Mouse (Mus musculus) heart, adult 2 months (tissue): ENCODE measurements around the gene Tsnax. TPM values are rescaled to one million over a fixed set of nuclear protein-coding genes. Genes with fewer than 3 reads are reported as not detected.

Experiments
- DNase-seq, 2 experiments: peaks; one replicate each; pipeline ENCODE4 v3.0.0; 2021
- H3K27ac ChIP-seq: fragments of 200-600 bp; 2 replicates; pipeline ENCODE4 v1.8.1; 2022
- H3K27me3 ChIP-seq: fragments of 200-500 bp; 2 replicates; pipeline ENCODE4 v1.6.1; 2012; ENCODE audit warnings: mild to moderate bottlenecking, low read length, inconsistent platforms, mixed read lengths; ENCODE audit not compliant: control insufficient read depth, insufficient read depth
- H3K36me3 ChIP-seq: fragments of 200-500 bp; 2 replicates; pipeline ENCODE4 v1.6.1; 2012; ENCODE audit warnings: low read length, inconsistent platforms; ENCODE audit not compliant: control insufficient read depth, insufficient read depth
- H3K4me1 ChIP-seq: fragments of 200-500 bp; 2 replicates; pipeline ENCODE4 v1.6.1; 2011; ENCODE audit warnings: low read length; ENCODE audit not compliant: control insufficient read depth, insufficient read depth
- H3K4me3 ChIP-seq: fragments of 200-600 bp; 2 replicates; pipeline ENCODE4 v1.8.1; 2022
- H3K79me2 ChIP-seq: fragments of 200-500 bp; replicated peaks from 2 replicates; pipeline ENCODE4 v1.6.1; 2012; ENCODE audit warnings: mild to moderate bottlenecking, inconsistent platforms, low read length, moderate library complexity, mixed read lengths; ENCODE audit not compliant: control insufficient read depth, insufficient read depth
- H3K9ac ChIP-seq: fragments of 200-500 bp; 2 replicates; pipeline ENCODE4 v1.6.1; 2012; ENCODE audit warnings: low read depth, mild to moderate bottlenecking, control low read depth, inconsistent platforms, low read length, mixed read lengths
- CTCF ChIP-seq: fragments of 200-600 bp; IDR thresholded peaks from 2 replicates; pipeline ENCODE4 v1.8.1; 2022; ENCODE audit warnings: antibody characterized with exemption, mild to moderate bottlenecking, moderate library complexity
- EP300 ChIP-seq: fragments of 200-500 bp; IDR thresholded peaks from 2 replicates; pipeline ENCODE4 v1.6.1; 2011; ENCODE audit warnings: low read depth, low read length, control low read depth; ENCODE audit not compliant: insufficient read depth
- POLR2A ChIP-seq: fragments of 200-500 bp; IDR thresholded peaks from 2 replicates; pipeline ENCODE4 v1.6.1; 2011; ENCODE audit warnings: mild to moderate bottlenecking, low read depth, low read length, control low read depth; ENCODE audit not compliant: insufficient read depth
- WGBS: fragments of 180-500 bp; shearing (Covaris S2); methylation state at CpG from one replicate; pipeline ENCODE4 v1.1.7; 2018; 5-methylcytosine and 5-hydroxymethylcytosine counted together
- intact Hi-C: fragments of 180-260 bp; cut with DNase I; formaldehyde crosslinking; loops from one replicate; pipeline ENCODE4 v1.15.1; 2025
- polyA plus RNA-seq: library from polyadenylated mRNA; depleted of rRNA; stranded (reverse); fragments of >200 nt; gene quantifications from 2 replicates; pipeline ENCODE4 v1.2.3, GENCODE M21; 2012
- total RNA-seq, 2 experiments: library from RNA; stranded (reverse); gene quantifications; 2 replicates each; pipeline ENCODE4 v1.2.3; 2021

The Tsnax gene
- total and polyA plus RNA-seq, 3 experiments, result 43.2 to 73.1 (median 66.3) TPM

GRCm38 (mm10) chr8:124995776-124996175, 17.0 kb upstream of the Tsnax start:
- Histone ChIP-seq H3K27me3 (no peaks in the 10 kb centered on the region), H3K4me3 (no peak overlapping the region), H3K79me2 (no peaks in the 10 kb centered on the region), H3K36me3 (no peaks in the 10 kb centered on the region), H3K9ac (no peak overlapping the region), H3K4me1 (no peaks in the 10 kb centered on the region), H3K27ac (no peak overlapping the region)
- intact Hi-C loops, result no loop called here
- TF ChIP-seq POLR2A, result no peak
- no peak for TF ChIP-seq EP300
- no peak for TF ChIP-seq CTCF
- WGBS, result 66% methylated on average over 2 of the region's 2 CpGs
- DNase-seq, result no peak

GRCm38 (mm10) chr8:125024085-125024484, 11.3 kb downstream of the Tsnax start:
- H3K27ac ChIP-seq, result peak overlapping the region; percentile 69
- peaks cover 27% of the 10 kb centered on the region for H3K36me3 ChIP-seq
- peak in 1 of 2 experiments; percentile 59 for DNase-seq
- peaks cover 17% of the 10 kb centered on the region for H3K4me1 ChIP-seq
- no peak overlapping the region for H3K4me3 ChIP-seq
- H3K79me2 ChIP-seq, result no peaks in the 10 kb centered on the region
- no peaks in the 10 kb centered on the region for H3K27me3 ChIP-seq
- 46% methylated on average over 8 of the region's 8 CpGs for WGBS
- TF ChIP-seq CTCF (no peak), EP300 (peak; percentile 70; the same call in 1 of the 2 replicates), POLR2A (no peak)
- intact Hi-C loops, result loop anchor here (2.0 kb wide), 1 partner anchor 15 kb away; no protein-coding TSS in a partner anchor
- H3K9ac ChIP-seq, result no peak overlapping the region

DNA sequence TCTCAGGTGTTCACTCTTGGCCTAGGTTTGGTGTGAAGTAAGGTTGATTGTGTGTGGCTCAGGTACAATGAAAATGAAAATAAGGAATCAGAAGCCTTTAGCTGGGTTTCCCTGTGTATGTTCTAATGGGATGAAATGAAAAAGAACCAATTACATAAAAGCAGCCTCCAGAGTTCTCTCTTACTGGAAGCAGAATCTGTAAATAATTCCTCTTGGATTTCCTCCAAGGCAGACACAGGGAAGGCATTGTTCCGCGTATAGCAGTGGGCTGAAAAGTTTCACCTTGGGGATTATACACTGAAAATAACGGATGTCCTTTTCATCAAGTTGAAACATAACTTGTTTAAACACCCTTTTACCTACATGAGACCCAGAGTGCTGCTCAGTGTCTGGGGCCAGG, 14.4 kb downstream of the Tsnax start:
- peak overlapping the region; percentile 59 for H3K27ac ChIP-seq
- no peak overlapping the region for H3K4me3 ChIP-seq
- intact Hi-C loops, result no loop called here
- no peaks in the 10 kb centered on the region for H3K27me3 ChIP-seq
- H3K79me2 ChIP-seq, result no peaks in the 10 kb centered on the region
- no peak for TF ChIP-seq POLR2A
- no peak for TF ChIP-seq EP300
- no peak for TF ChIP-seq CTCF
- no peak overlapping the region for H3K9ac ChIP-seq
- peaks cover 30% of the 10 kb centered on the region for H3K36me3 ChIP-seq
- no peak for DNase-seq
- peaks cover 25% of the 10 kb centered on the region for H3K4me1 ChIP-seq
- WGBS, result 27% methylated on average over 3 of the region's 3 CpGs

DNA sequence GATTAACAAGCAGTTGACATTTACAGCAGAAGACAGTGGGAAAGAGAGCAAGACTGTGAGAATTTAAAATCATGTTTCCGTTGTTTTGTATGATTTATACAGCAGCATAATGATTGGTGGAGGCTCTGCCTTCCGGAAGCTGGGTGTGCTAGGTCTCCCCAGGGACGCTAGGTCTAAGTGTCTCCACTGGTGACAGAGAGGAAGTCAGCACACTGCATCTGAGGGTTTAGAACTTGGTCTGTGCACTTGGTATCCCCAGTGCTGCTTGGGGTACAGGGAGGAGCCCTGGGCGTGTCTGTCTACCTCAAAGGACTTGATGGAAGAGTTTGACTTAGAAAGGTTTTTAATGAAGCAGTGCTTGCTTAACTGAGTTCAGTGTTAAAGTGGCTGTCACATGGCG, 16.0 kb downstream of the Tsnax start:
- intact Hi-C loops, result no loop called here
- Histone ChIP-seq H3K27me3 (no peaks in the 10 kb centered on the region), H3K79me2 (no peaks in the 10 kb centered on the region), H3K36me3 (peaks cover 30% of the 10 kb centered on the region), H3K4me1 (peaks cover 29% of the 10 kb centered on the region), H3K9ac (no peak overlapping the region), H3K4me3 (no peak overlapping the region), H3K27ac (peak overlapping the region; percentile 22; the same call in 1 of the 2 replicates)
- WGBS, result 71% methylated on average over 5 of the region's 5 CpGs
- no peak for DNase-seq
- TF ChIP-seq EP300 (no peak), CTCF (no peak), POLR2A (no peak)

GRCm38 (mm10) chr8:125031276-125031675, 18.5 kb downstream of the Tsnax start:
- peaks cover 19% of the 10 kb centered on the region for H3K36me3 ChIP-seq

GRCm38 (mm10) chr8:125034669-125035068, 21.9 kb downstream of the Tsnax start:
- Histone ChIP-seq H3K36me3 (peaks cover 5% of the 10 kb centered on the region), H3K4me3 (no peak overlapping the region), H3K79me2 (no peaks in the 10 kb centered on the region), H3K9ac (no peak overlapping the region), H3K4me1 (peaks cover 23% of the 10 kb centered on the region), H3K27me3 (no peaks in the 10 kb centered on the region), H3K27ac (no peak overlapping the region)
- intact Hi-C loops, result loop anchor here (2.0 kb wide), 1 partner anchor 138 kb away; the partner anchor contains the start of genes Exoc8 and Sprtn
- WGBS, result 33% methylated on average over 8 of the region's 8 CpGs
- TF ChIP-seq POLR2A (no peak), CTCF (peak; percentile 94), EP300 (no peak)
- DNase-seq, result peak; percentile 63 to 82

More at GRCm38 (mm10) chr8:125031276-125031675, 18.5 kb downstream of the Tsnax start:
- H3K27ac ChIP-seq, result peak overlapping the region; percentile 1; the same call in 1 of the 2 replicates
- no peaks in the 10 kb centered on the region for H3K27me3 ChIP-seq
- 53% methylated on average over 5 of the region's 5 CpGs for whole genome bisulfite sequencing
- H3K9ac ChIP-seq, result no peak overlapping the region
- no peaks in the 10 kb centered on the region for H3K79me2 ChIP-seq
- peak in 1 of 2 experiments; percentile 25 for DNase-seq
- peaks cover 23% of the 10 kb centered on the region for H3K4me1 ChIP-seq
- TF ChIP-seq POLR2A (no peak), CTCF (no peak), EP300 (no peak)
- no peak overlapping the region for H3K4me3 ChIP-seq
- intact Hi-C loops, result no loop called here
